20 mouse cellular contexts compared by ENCODE assay signal in the genomic region with DNA sequence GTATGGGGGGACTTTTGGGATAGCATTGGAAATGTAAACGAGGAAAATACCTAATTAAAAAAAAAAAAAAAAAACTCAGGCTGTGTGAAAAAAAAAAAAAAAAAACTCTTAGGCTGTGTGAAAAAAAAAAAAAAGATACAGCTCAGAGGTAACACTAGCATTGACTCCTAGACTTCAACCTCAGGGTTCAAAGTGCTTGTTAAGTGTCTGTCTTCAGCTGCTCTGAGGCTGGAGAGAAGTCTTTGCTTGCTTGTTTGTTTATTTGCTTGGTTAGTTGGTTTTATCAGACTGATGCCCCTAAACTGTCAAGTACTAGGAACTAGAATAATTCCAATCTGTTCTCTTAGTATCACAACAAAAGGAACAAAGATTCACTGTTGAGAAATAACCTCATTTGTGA.
"Had no signal": no experiment of that assay in that cellular context is flagged by ENCODE, and none has a peak within 500 bp of the region (broad histone marks: within the 10 kb centered on the region; RNA-seq: fewer than 3 reads in every experiment).

No protein-coding gene starts in this region.

- ATAC-seq: liver, postnatal 0 days; lung, postnatal 0 days; midbrain, embryonic 16.5 days had no signal

- H3K27ac ChIP-seq: lung, embryonic 15.5 days; midbrain, embryonic 10.5 days; midbrain, embryonic 12.5 days; neural tube, embryonic 13.5 days; neural tube, embryonic 15.5 days had no signal

- H3K4me1 ChIP-seq: lung, embryonic 15.5 days; midbrain, embryonic 10.5 days; midbrain, embryonic 12.5 days; neural tube, embryonic 13.5 days; neural tube, embryonic 15.5 days had no signal

- H3K27me3 ChIP-seq: lung, embryonic 15.5 days; midbrain, embryonic 12.5 days; neural tube, embryonic 13.5 days; neural tube, embryonic 15.5 days had no signal

- H3K4me2 ChIP-seq: lung, embryonic 15.5 days; midbrain, embryonic 12.5 days; neural tube, embryonic 13.5 days; neural tube, embryonic 15.5 days had no signal

- H3K9me3 ChIP-seq: lung, embryonic 15.5 days; midbrain, embryonic 10.5 days; midbrain, embryonic 12.5 days; neural tube, embryonic 13.5 days; neural tube, embryonic 15.5 days had no signal

- DNase-seq: liver, postnatal 0 days; lung, adult 2 months; lung, postnatal 14 days; lung, postnatal 4 days; midbrain, embryonic 14.5 days; right cerebral cortex, adult 18-20 months; right cerebral cortex, postnatal 25 days; right cerebral cortex, postnatal 4 days; spleen, adult 18-20 months; thymus, adult 18-20 months; thymus, postnatal 14 days; thymus, postnatal 36 days had no signal

- H3K9ac ChIP-seq: liver, postnatal 0 days; lung, embryonic 15.5 days; midbrain, embryonic 12.5 days; neural tube, embryonic 13.5 days; neural tube, embryonic 15.5 days had no signal

- H3K36me3 ChIP-seq: lung, embryonic 15.5 days; midbrain, embryonic 10.5 days; midbrain, embryonic 12.5 days; neural tube, embryonic 13.5 days; neural tube, embryonic 15.5 days had no signal

- H3K4me3 ChIP-seq: lung, embryonic 15.5 days; midbrain, embryonic 10.5 days; midbrain, embryonic 12.5 days; myocyte; neural tube, embryonic 13.5 days; neural tube, embryonic 15.5 days had no signal
